Comparison of ENCODE assay signal across 8 mouse cellular contexts in the genomic region with DNA sequence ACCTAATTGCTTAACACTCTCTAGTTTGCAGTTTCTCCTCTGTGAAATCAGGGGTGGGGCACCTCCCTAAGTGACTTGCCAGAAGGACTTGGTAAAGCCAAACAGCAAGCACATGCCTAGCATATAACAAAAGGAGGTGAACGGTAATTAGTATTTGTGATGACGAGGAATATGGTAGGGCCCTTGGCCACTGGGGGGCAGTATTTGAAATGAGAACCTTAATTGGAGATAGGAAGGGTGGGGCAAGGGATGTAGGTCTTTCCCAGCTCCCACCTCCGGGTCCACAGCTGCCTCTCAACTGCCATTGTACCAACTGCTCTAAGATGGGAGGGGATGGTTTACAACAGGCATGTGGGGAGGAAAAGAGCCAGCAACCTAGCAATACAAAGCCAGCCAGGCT. TPM values are rescaled to one million over a fixed set of nuclear protein-coding genes. Genes with fewer than 3 reads are reported as not detected.
DNase-seq lines count a peak whose midpoint lies in the region; ATAC-seq lines count a peak whose summit lies in the region.
"Had no signal": no experiment of that assay in that cellular context is flagged by ENCODE, and none has a peak within 500 bp of the region (broad histone marks: within the 10 kb centered on the region; RNA-seq: fewer than 3 reads in every experiment).

No protein-coding gene starts in this region.

- H3K9me3 ChIP-seq in embryonic facial prominence, embryonic 10.5 days = no peaks in the 10 kb centered on the region
- no peaks in the 10 kb centered on the region for H3K9me3 ChIP-seq in intestine, embryonic 15.5 days
- H3K9me3 ChIP-seq in limb, embryonic 11.5 days (ENCODE audit: control insufficient read depth, low read length) = no peaks in the 10 kb centered on the region
- H3K9me3 ChIP-seq: hindbrain, embryonic 15.5 days had no signal

- 34% methylated on average over 3 of the region's 3 CpGs for WGBS in embryonic facial prominence, embryonic 10.5 days
- WGBS in intestine, embryonic 15.5 days = 32% methylated on average over 3 of the region's 3 CpGs
- 32% methylated on average over 3 of the region's 3 CpGs for WGBS in limb, embryonic 11.5 days

- no peaks in the 10 kb centered on the region for H3K36me3 ChIP-seq in embryonic facial prominence, embryonic 10.5 days (replicated peaks)
- no peaks in the 10 kb centered on the region for H3K36me3 ChIP-seq in intestine, embryonic 15.5 days
- H3K36me3 ChIP-seq in limb, embryonic 11.5 days (ENCODE audit: control insufficient read depth, insufficient read depth, low read length) = no peaks in the 10 kb centered on the region
- H3K36me3 ChIP-seq: hindbrain, embryonic 15.5 days had no signal

- no peak overlapping the region for H3K9ac ChIP-seq in intestine, embryonic 15.5 days
- H3K9ac ChIP-seq in limb, embryonic 11.5 days (ENCODE audit: low read length) = no peak overlapping the region
- H3K9ac ChIP-seq: hindbrain, embryonic 15.5 days had no signal

- H3K27ac ChIP-seq in embryonic facial prominence, embryonic 10.5 days (replicated peaks) = no peak overlapping the region
- H3K27ac ChIP-seq in intestine, embryonic 15.5 days = no peak overlapping the region
- H3K27ac ChIP-seq in limb, embryonic 11.5 days (replicated peaks; ENCODE audit: low read depth, low read length) = no peak overlapping the region
- H3K27ac ChIP-seq: hindbrain, embryonic 15.5 days had no signal

- DNase-seq in thymus, postnatal 14 days = peak; percentile 43
- DNase-seq in thymus, postnatal 0 days (ENCODE audit: low spot score) = no peak
- peak; percentile 34 for DNase-seq in adrenal gland, postnatal 25 days
- DNase-seq in embryonic facial prominence, embryonic 10.5 days (ENCODE audit: low spot score) = peak; percentile 51
- peak; percentile 59 for DNase-seq in limb, embryonic 11.5 days (ENCODE audit: low spot score)
- DNase-seq in retina, postnatal 1 day = peak; percentile 72

- H3K27me3 ChIP-seq in embryonic facial prominence, embryonic 10.5 days (replicated peaks; ENCODE audit: low read depth, poor library complexity, severe bottlenecking) = peaks cover 19% of the 10 kb centered on the region
- no peaks in the 10 kb centered on the region for H3K27me3 ChIP-seq in intestine, embryonic 15.5 days (replicated peaks)
- no peaks in the 10 kb centered on the region for H3K27me3 ChIP-seq in limb, embryonic 11.5 days (ENCODE audit: control insufficient read depth, insufficient read depth, low read length)
- H3K27me3 ChIP-seq: hindbrain, embryonic 15.5 days had no signal

- no peak overlapping the region for H3K4me2 ChIP-seq in intestine, embryonic 15.5 days (replicated peaks)
- H3K4me2 ChIP-seq in limb, embryonic 11.5 days (ENCODE audit: low read depth, severe bottlenecking) = no peak overlapping the region
- H3K4me2 ChIP-seq: hindbrain, embryonic 15.5 days had no signal

- ATAC-seq in intestine, embryonic 15.5 days = peak; percentile 52
- no peak for ATAC-seq in limb, embryonic 11.5 days (ENCODE audit: insufficient number of reproducible peaks, low FRiP score, low TSS enrichment, low read depth)

- no peaks in the 10 kb centered on the region for H3K4me1 ChIP-seq in embryonic facial prominence, embryonic 10.5 days
- H3K4me1 ChIP-seq in intestine, embryonic 15.5 days (replicated peaks) = peaks cover 7% of the 10 kb centered on the region; the same call in 1 of the 2 replicates
- no peaks in the 10 kb centered on the region for H3K4me1 ChIP-seq in limb, embryonic 11.5 days (ENCODE audit: control insufficient read depth, insufficient read depth, low read length)
- H3K4me1 ChIP-seq: hindbrain, embryonic 15.5 days had no signal

- no peak overlapping the region for H3K4me3 ChIP-seq in embryonic facial prominence, embryonic 10.5 days
- no peak overlapping the region for H3K4me3 ChIP-seq in intestine, embryonic 15.5 days (replicated peaks)
- no peak overlapping the region for H3K4me3 ChIP-seq in limb, embryonic 11.5 days (ENCODE audit: low read depth, low read length)
- H3K4me3 ChIP-seq: hindbrain, embryonic 15.5 days had no signal

RNA-seq across cellular contexts. Expression of gene Pirt, which starts 2.5 kb away (rescaled TPM):
- not detected in 2 replicates for polyA plus RNA-seq in thymus, postnatal 0 days (2015; fragmentation: Nextera tagmentation; extraction: Ambion mirVana)
- 7.1 and 12.1 TPM in 2 replicates for total RNA-seq in adrenal gland, postnatal 25 days (2021)
- polyA plus RNA-seq in embryonic facial prominence, embryonic 10.5 days (2016; fragmentation: Nextera tagmentation; extraction: Ambion mirVana) = 0.40 and 2.2 TPM in 2 replicates
- polyA plus RNA-seq in intestine, embryonic 15.5 days (2015; fragmentation: Nextera tagmentation; extraction: Ambion mirVana) = 5.7 and 6.4 TPM in 2 replicates
- not detected in 2 replicates for polyA plus RNA-seq in limb, embryonic 11.5 days (2014; fragmentation: Nextera tagmentation; extraction: Ambion mirVana)

RNA-seq across cellular contexts. Expression of gene Tmem238l, which starts 42.2 kb away (rescaled TPM):
- 0.23 TPM in 1 of 2 replicates, not detected in the other for polyA plus RNA-seq in thymus, postnatal 0 days (2015; fragmentation: Nextera tagmentation; extraction: Ambion mirVana)
- not detected in 2 replicates for total RNA-seq in adrenal gland, postnatal 25 days (2021)
- not detected in 2 replicates for polyA plus RNA-seq in embryonic facial prominence, embryonic 10.5 days (2016; fragmentation: Nextera tagmentation; extraction: Ambion mirVana)
- 1.2 and 1.9 TPM in 2 replicates for polyA plus RNA-seq in intestine, embryonic 15.5 days (2015; fragmentation: Nextera tagmentation; extraction: Ambion mirVana)
- polyA plus RNA-seq in limb, embryonic 11.5 days (2014; fragmentation: Nextera tagmentation; extraction: Ambion mirVana) = not detected in 2 replicates
- polyA plus RNA-seq: hindbrain, embryonic 15.5 days had no signal
